Mouse (Mus musculus): ENCODE results near the gene Rundc3a. TPM values are rescaled to one million over a fixed set of nuclear protein-coding genes. Genes with fewer than 3 reads are reported as not detected.

Gene Rundc3a
- total RNA-seq, 2 experiments from 2014 or later: 2.7 TPM; not detected in 1

DNA sequence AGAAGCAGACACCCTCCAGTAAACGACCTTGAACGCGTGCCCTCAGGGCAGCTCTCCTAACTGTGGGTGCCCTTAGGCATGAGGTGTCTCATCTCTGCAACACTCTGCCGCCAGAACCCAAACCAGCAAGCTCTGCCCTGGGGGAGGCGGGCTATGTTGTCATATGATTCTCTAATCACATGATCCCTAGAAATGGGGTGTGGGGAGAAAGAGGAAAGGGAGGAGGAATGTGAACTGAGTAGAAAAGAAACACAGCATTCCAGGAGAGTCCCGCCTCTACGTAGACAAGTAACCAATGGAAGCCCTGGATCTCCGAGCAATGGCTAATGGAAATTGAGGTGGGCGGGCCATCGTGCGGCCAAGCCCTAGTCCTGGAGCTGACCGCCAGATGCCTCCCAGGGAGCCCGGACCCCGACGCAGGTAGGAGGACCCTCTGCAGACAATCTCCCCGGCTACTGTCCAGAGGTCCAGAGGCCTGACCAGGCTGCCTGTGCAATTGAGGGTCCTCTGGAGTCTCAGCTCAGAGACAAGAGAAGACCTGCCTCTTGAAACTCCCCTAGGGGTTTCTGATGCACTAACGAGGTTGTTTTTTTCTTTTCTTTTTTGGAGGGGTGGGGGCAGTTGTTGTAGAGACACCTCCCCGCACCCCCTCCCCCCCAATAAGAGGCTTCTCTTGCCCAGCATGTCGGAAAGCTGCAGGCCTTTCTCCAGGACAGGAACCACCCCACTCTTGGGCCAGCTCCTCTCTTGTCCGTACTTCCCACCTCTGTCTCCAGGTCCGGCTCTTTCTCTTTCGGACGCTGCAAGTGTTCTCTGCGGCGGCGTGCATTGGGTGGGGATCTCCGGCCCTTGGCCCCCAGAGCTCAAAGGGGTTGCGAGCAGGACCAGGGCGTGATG lies 37.2 kb downstream of the Rundc3a start, which contains the start of gene Grn:
TSS of gene Grn (plus strand) at position 195 of the 897 bp plus-strand sequence.
- peak; percentile 87 for ATAC-seq (replicated peaks; ENCODE audit: low FRiP score, poor library complexity, severe bottlenecking)

DNA sequence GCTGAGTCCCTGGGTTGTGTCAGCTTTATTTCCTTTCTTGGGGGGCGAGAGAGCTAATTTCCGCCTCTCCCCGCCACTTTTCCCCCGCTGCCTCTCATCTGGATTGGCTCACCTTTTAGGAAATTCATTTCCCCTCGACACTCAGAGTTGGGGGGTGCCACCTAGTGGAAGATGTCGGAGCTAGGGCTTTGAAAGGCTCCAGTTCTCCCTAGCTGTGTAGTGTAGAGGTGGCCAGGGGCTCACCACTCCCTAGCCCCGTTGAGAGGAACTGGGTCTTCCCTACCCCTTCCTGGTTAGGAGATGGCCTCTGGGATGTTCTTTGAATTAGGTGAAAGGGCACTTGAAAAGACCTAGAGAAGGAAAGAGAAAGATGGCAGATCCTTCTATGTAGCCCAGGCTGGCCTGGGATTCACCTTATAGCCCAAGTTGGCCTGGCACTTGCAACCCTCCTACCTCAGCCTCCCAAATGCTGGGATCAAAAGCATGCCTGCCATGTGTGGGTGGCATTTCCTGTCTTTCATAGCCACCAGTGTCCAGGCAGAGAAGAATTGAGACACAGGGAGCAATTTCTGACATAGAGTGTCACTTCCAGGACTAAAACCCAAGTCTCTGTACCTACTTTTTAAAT lies 37.9 kb downstream of the Rundc3a start:
- peak; percentile 58 for ATAC-seq (replicated peaks; ENCODE audit: low FRiP score, poor library complexity, severe bottlenecking)

DNA sequence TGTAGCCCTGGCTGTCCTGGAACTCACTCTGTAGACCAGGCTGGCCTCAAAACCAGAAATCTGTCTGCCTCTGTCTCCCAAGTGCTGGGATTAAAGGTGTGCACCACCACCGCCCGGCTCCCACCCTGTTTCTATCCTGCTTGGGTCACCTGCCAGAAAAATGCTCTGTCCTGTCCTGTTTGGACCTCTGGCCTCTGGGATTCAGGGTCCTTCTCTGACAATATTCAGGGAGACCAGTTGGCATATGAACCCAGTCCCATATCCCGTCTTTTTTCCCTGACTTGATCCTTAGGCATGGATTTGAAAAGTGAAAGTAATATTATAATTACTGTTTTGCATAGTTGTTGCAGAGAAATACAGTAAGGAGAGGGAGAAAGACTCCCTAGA lies 38.5 kb downstream of the Rundc3a start:
- no peak for ATAC-seq (replicated peaks; ENCODE audit: low FRiP score, poor library complexity, severe bottlenecking)

DNA sequence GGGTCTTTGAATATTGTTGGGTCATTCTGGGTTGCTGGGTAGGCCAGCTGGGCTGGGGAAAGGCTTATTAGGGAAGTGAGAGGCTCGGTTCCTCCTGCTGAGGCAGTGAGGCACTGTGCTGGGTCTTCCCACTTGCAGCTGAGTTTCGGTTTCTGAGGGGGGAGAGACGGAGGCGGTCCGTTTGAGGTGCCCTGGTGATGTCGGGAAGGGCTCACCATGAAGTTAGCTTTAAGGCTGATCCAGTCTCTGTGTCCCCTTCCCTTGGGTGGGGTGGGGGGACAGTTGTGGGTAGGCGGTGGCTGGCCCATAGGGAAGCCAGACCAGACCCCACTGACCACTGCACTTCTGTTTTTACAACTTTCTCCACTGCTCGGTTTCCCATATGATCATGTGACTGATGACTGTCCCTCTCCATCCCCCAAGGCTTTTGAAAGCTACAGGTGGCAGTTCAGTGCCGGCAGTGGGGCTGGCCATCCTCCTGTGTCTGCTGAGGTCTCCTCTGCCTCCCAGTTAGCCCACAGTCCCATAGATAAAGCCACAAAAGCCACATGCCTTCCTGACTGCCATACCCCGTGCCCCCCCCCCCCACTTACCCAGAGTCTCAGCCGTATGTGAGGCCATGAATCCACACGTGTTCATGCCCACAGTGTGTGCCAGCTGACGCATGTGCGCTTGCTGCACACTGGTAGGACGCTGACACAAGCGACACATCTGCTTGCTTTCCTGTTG lies 39.1 kb downstream of the Rundc3a start:
- ATAC-seq (replicated peaks; ENCODE audit: low FRiP score, poor library complexity, severe bottlenecking): no peak

DNA sequence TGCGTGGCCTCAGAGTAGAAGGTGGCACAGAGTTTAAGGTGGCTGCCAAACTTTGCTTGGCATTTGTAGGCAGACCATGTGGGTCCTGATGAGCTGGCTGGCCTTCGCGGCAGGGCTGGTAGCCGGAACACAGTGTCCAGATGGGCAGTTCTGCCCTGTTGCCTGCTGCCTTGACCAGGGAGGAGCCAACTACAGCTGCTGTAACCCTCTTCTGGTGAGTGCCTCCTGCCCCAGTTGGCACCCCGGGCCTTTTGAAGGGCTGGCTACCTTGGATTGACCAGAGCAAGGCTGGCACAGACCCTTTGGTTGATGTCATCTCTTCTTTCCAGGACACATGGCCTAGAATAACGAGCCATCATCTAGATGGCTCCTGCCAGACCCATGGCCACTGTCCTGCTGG lies 39.7 kb downstream of the Rundc3a start:
- ATAC-seq (replicated peaks; ENCODE audit: low FRiP score, poor library complexity, severe bottlenecking): no peak

DNA sequence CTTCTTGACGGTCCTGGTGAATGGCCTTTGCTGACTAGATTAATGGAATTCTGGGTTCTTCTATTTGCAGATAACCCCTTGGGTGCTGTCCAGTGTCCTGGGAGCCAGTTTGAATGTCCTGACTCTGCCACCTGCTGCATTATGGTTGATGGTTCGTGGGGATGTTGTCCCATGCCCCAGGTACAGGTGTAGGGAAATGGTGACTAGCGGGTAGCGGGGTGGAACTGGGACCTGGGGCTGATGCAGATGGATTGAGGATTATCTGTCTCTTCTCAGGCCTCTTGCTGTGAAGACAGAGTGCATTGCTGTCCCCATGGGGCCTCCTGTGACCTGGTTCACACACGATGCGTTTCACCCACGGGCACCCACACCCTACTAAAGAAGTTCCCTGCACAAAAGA lies 40.7 kb downstream of the Rundc3a start:
- no peak for ATAC-seq (replicated peaks; ENCODE audit: low FRiP score, poor library complexity, severe bottlenecking)

DNA sequence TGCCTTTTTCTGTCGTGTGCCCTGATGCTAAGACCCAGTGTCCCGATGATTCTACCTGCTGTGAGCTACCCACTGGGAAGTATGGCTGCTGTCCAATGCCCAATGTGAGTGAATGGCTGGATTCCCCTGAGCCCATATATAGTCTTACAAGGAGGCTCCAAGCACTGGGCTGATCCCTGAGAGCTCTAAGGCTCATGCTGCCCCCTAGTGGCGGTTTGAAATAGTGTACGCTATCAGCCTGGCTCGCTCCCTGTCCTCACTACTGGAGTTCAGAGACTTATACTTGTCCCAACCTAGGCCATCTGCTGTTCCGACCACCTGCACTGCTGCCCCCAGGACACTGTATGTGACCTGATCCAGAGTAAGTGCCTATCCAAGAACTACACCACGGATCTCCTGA lies 41.2 kb downstream of the Rundc3a start:
- peak; percentile 64 for ATAC-seq (replicated peaks; ENCODE audit: low FRiP score, poor library complexity, severe bottlenecking)

DNA sequence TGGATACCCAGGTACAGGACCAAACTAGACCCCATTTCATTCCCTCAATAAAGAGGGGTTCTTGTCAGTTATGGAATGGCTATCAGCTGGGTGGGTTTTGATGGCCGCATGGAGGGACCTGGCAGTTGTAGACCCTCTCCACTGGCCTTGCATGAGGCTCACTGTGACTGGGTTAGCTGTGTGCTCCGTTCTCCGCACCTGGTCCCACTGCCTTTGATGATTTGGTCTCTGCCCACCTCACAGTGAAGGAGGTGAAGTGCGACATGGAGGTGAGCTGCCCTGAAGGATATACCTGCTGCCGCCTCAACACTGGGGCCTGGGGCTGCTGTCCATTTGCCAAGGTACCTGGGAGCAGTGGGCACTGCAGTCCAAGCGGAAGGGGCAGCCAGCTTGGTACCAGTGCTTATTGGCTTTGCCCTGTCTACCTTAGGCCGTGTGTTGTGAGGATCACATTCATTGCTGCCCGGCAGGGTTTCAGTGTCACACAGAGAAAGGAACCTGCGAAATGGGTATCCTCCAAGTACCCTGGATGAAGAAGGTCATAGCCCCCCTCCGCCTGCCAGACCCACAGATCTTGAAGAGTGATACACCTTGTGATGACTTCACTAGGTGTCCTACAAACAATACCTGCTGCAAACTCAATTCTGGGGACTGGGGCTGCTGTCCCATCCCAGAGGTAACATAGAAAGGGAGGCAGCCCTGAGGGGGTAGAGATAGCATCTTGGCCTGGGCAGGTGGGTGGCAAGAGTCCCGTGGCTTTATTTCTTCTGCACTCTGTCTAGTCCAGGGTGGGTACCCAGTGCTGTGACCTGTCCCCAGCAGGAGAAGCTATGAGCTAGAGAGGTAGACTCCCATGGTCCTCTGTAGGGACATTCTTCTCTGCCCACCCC lies 41.9 kb downstream of the Rundc3a start:
- no peak for ATAC-seq (replicated peaks; ENCODE audit: low FRiP score, poor library complexity, severe bottlenecking)

DNA sequence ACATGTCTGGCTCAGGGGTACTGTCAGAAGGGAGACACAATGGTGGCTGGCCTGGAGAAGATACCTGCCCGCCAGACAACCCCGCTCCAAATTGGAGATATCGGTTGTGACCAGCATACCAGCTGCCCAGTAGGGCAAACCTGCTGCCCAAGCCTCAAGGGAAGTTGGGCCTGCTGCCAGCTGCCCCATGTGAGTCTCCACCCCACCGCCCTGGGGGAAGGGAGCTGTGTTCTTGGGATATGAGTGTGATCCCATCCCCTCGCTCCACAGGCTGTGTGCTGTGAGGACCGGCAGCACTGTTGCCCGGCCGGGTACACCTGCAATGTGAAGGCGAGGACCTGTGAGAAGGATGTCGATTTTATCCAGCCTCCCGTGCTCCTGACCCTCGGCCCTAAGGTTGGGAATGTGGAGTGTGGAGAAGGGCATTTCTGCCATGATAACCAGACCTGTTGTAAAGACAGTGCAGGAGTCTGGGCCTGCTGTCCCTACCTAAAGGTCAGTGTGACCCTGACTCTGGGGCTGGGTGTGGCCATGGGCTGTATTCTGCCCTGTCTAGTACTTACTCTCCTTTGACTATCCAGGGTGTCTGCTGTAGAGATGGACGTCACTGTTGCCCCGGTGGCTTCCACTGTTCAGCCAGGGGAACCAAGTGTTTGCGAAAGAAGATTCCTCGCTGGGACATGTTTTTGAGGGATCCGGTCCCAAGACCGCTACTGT lies 42.7 kb downstream of the Rundc3a start:
- ATAC-seq (replicated peaks; ENCODE audit: low FRiP score, poor library complexity, severe bottlenecking): no peak

DNA sequence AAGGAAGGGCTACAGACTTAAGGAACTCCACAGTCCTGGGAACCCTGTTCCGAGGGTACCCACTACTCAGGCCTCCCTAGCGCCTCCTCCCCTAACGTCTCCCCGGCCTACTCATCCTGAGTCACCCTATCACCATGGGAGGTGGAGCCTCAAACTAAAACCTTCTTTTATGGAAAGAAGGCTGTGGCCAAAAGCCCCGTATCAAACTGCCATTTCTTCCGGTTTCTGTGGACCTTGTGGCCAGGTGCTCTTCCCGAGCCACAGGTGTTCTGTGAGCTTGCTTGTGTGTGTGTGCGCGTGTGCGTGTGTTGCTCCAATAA lies 43.2 kb downstream of the Rundc3a start:
- no peak for ATAC-seq (replicated peaks; ENCODE audit: low FRiP score, poor library complexity, severe bottlenecking)

DNA sequence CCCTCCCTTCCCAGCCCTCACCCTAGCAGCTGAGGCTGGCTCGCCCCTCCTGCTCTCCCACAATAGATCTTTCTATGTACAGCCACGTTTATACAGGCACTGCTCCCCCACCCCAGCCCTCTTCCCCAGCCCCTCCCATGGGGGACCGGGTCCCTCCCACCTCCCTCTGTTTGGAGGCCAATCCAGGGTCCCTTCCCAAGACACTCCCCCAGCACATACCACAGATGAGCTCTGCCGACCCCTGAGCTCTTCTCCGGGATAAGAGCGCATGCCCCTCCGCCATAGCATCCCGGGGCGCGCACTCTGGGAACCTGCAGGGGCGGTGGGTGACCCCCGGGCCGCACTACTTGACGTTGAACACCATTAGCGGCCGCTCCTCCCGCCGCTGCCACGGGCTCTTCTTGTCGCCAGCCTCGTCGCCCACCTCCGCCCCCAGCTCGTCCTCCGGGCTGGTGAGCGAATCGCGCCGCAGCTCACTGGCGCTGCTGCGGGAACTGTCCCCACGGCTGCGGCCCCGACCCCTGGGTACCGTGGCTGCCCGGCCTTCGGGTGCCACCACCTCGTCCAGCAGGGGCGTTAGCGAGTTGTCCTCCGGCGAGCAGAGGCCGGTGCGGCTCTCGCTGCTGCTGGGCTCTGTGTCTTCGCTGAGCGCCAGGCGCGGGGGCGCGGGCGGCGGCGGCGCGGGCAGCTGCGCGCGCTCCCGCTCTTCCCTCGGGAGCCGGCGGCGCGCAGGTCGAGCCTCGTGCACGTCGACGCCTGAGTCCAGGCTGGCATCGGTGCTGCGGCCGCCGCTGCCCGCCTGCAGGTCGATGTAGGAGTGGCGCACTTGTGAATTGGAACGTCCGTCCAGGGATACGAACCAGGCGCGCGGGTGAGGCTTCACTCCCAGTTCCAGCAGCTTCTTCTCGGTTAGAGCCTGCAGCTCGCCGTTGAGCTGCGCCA lies 44.2 kb downstream of the Rundc3a start:
- no peak for ATAC-seq (replicated peaks; ENCODE audit: low FRiP score, poor library complexity, severe bottlenecking)

DNA sequence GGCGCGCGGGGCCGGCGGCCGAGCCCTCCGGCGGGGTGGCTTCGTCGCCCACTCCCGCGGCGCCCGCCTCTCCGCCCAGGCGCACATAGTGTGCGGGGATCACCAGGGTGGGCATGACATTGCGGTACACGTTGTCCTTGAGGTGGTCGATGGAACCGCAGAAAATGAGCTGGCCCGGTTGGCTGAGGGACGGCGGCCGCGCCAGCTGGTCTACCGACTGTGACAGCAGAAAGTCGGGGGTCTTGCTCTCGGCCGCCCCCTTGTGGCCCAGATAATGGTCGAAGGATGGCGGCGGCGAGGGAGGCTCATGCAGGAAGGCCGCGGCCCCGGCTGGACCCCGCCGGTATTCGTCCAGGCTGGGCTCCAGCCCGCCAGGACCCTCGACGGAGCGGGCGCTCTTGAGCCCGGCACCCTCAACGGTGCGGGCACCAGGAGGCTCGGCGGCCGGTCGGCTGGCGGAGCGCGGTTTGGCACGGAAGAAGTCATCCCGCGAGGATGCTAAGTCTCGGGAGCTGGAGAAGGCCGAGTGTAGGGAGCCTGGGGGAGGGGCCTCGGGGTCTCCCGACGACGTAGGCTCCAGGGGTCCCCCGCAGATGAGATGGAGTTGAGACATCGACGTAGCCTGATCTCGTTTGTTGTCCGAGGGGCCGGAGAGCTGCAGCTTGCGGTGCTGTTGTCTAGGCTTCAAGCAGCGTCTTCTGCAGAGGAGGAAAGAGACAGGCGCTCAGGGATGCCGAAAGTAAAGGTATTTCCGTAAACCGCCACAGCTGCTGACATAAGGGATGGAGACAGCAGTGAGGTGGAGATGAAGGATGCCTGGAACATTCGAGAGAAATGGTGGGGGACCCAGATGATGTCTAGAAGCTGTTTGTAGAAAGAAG lies 45.2 kb downstream of the Rundc3a start:
- no peak for ATAC-seq (replicated peaks; ENCODE audit: low FRiP score, poor library complexity, severe bottlenecking)

DNA sequence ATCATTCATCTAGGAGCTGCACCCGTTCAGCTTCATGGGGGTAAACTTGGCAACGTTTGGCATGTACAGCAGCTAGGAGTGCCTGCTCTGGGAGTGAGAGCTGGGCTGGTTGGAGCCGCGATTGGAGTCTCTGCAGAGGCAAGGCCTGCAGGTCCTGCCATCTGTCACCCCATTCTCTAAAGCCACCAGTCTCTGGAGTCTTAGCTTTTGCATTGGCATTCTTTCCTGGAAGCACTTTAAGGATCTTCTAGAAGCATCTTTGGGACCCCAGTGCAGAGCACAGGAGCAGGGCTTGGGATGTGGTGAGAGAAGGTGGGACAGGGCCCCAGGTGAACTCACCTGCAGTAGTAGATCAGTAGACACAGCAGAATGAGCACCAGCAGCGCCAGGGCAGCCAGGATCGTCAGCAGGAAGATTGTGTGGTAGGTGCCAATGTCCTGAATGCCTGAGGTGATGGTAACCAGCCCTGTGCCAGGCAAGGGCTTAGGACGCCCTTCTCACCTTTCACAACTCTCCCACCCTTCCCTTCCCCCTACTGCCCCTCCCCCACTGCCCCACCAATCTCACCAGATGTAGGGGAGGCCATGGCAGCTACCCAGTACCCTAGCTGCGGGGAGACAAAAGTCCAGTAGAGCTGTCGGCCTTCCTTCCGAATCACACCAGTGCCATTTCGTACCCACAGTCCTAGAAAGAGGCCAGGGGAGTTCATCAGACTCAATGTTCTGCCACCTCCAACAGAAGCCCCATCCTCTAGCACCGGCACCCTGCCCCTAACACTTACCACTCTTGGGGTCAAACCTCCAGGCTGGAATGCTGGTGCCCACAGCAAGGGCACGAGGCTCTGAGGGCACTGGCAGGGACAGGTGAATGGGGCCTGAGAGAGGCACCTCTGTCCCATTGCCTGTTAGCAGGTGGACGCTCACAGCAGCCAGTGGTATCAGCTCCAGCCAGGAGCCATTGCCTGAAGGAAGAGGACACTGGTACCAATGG lies 46.2 kb downstream of the Rundc3a start:
- no peak for ATAC-seq (replicated peaks; ENCODE audit: low FRiP score, poor library complexity, severe bottlenecking)

DNA sequence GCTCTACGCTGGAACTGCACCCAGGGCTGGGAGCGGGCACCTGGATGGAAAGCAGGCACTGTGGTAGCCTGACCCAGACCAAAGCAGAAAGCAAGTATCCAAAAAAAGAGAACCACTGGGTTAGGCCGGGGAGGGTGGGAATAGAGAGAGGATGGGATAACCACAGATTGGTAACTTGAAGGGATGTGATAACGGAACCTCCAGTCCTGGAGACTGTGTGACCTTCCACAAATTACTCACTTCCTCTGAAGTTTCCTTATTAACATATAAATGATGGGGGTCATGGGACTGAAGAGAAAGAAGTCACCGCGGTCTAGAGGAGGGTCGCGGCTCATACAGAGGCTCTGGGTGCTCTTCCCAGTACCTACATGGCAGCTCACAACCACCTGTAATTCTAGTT lies 47.1 kb downstream of the Rundc3a start:
- ATAC-seq (replicated peaks; ENCODE audit: low FRiP score, poor library complexity, severe bottlenecking): no peak

DNA sequence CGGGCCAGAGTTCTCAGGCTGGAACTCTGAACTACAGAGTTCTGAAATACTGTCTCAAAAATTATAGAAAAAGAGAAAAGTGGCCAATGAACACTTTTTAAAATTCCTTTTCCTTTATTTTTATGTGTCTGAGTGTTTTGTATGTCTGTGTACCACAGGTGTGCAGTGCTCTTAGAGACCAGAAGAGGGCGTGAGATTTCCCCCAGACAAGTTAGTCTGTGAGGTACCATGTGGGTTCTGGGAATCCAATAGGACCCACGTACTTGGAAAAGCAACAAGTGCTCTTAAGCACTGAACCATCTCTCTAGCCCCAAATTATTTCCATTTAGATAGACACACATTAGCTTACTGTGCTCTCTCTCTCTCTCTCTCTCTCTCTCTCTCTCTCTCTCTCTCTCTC lies 48.2 kb downstream of the Rundc3a start:
- ATAC-seq (replicated peaks; ENCODE audit: low FRiP score, poor library complexity, severe bottlenecking): no peak

DNA sequence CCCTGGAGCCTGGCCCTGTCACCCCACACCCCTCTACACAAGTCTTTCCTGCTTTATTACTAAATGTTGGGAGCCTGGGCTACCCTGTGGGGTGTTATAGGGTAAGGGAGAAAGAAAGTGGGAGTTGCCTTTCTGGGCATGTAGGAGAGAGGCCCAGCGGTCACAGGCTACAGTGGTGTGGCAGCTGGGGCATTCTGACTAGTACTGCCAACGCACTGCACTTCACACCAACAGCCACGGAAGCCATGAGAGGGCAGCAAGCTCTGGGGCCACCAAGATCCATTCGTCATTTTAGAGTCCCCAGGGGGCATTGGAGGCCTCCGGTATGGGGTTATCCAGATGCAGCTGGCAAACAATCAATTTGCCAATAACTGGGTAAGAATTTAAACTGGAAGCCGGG lies 48.9 kb downstream of the Rundc3a start:
- ATAC-seq (replicated peaks; ENCODE audit: low FRiP score, poor library complexity, severe bottlenecking): no peak
